Mouse (Mus musculus): ENCODE data around the gene Zscan22.

DNA sequence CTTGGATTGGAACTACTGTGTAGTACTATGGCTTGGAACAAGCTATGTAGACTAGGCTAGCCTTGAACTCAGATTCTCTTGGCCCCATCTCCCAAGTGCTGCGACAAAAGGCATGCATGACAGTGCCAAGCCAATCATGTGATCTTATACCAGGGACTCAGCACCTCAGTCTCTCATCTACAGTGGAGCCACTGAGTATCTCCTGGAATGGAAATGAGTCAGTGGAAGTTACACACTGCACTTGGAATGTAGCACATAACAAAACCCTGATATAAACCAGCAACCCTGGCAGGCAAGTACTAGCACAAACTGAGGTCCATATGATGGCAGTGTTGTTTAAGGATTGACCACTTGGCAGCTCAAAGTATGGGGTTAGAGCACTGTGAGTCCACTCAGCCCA lies 7.5 kb downstream of the Zscan22 start:
- TF ChIP-seq CTCF (IDR thresholded peaks at IDR 0.05; ENCODE audit: control insufficient read depth, insufficient read depth, insufficient replicate concordance, low read depth, low read length) (no peak), POLR2A (IDR thresholded peaks at IDR 0.05; ENCODE audit: control insufficient read depth, low read depth, low read length) (no peak)
